Mouse (Mus musculus) spleen, adult 10 weeks (tissue): ENCODE measurements around the gene Cacna1b. TPM values are rescaled to one million over a fixed set of nuclear protein-coding genes. Genes with fewer than 3 reads are reported as not detected.

Experiments
- polyA plus RNA-seq: library from polyadenylated mRNA; stranded (reverse); fragments of 350-450 nt; fragmentation: Illumina TruSeq; extraction: RNeasy Lipid Tissue Mini Kit (QIAGEN cat#74804); gene quantifications from one replicate; pipeline ENCODE4 v1.2.3, GENCODE M21; 2015; ENCODE audit warnings: low replicate concordance; ENCODE audit not compliant: insufficient read depth

Cacna1b gene
- polyA plus RNA-seq, result 1.4 TPM

DNA sequence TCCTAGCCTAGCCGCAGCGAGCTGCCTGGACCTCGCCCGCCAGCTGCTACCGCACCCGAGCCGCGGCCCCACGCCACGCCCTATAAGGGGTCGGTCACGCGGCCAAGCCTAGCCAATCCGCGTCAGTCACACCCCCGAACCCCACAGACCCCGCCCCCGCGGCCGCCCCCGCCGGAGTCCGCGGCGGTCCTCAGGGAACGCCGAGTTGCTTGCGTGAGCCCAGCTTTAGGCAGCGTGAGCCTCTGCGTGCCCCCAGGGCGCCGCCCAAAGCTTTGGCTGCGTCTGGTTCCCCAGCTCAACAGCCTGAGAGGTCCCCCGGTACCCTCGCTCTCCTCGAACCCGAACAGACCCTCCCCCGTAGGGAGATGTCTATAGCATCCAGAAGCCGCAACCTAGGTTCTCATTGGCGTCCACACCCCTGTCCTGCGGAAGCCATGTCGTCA lies at the start of gene Cacna1b:
Gene Cacna1b (minus strand): TSS at position 38 of the 443 bp plus-strand sequence.

Other genes with a start within 250 kb of the Cacna1b start
- gene Ehmt1, start 156.5 kb upstream of the Cacna1b start, polyA plus RNA-seq, result 40.7 TPM
- 90.3 TPM for gene Arrdc1, start 172.1 kb upstream of the Cacna1b start, polyA plus RNA-seq
- gene Zmynd19, start 186.6 kb upstream of the Cacna1b start, polyA plus RNA-seq, result 14.0 TPM
- 22.9 TPM for gene Dph7, start 199.2 kb upstream of the Cacna1b start, polyA plus RNA-seq
- 39.9 TPM for gene Mrpl41, start 211.9 kb upstream of the Cacna1b start, polyA plus RNA-seq
- 59.7 TPM for gene Pnpla7, start 212.9 kb upstream of the Cacna1b start, polyA plus RNA-seq